29 mouse cellular contexts compared by ENCODE assay signal in the genomic region with DNA sequence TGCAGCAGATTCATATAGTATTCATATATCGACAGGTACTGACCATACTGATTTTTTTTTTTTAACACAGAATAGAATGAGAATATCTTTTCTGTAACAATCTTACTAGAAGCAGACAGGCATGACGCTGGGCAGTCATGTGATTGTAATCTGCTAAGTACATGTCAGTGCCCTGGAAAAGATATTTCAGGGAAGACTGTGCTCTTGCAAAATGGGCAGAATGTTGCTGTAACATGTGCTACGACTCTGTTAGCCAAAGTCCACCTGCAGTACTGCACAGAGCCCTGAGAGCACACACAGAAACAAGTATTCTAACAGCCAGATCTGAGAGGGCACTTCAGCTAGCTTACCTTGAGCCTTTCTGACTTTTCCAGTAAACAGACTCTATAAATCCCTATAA.
DNase-seq lines count a peak whose midpoint lies in the region; ATAC-seq and TF ChIP-seq lines count a peak whose summit lies in the region.
"Had no signal": no experiment of that assay in that cellular context is flagged by ENCODE, and none has a peak within 500 bp of the region (broad histone marks: within the 10 kb centered on the region; RNA-seq: fewer than 3 reads in every experiment).

No protein-coding gene starts in this region.

- no peak overlapping the region for H3K27ac ChIP-seq in liver, adult 2 months (replicated peaks; ENCODE audit: insufficient read depth, low read depth, low read length)
- no peak overlapping the region for H3K27ac ChIP-seq in liver, embryonic 11.5 days (ENCODE audit: low read depth, low read length)
- peak overlapping the region; percentile 46 for H3K27ac ChIP-seq in intestine, postnatal 0 days (ENCODE audit: low read depth, low read length)
- H3K27ac ChIP-seq: embryonic facial prominence, embryonic 10.5 days; embryonic facial prominence, embryonic 13.5 days; forebrain, embryonic 10.5 days; forebrain, embryonic 13.5 days; gastrocnemius, adult 2 months; heart, embryonic 15.5 days; hindbrain, embryonic 14.5 days; hindbrain, postnatal 0 days had no signal

- peak; percentile 99 for DNase-seq in liver, adult 2 months (ENCODE audit: extremely low read depth, low read depth, low spot score)
- no peak for DNase-seq in liver, embryonic 11.5 days (ENCODE audit: low spot score)
- peak; percentile 16 for DNase-seq in fat pad, adult 2 months (ENCODE audit: extremely low read depth, low read depth, low spot score)
- DNase-seq in gonadal fat pad, adult 2 months (ENCODE audit: low read depth), result peak; percentile 19
- no peak for DNase-seq in heart, postnatal 14 days
- DNase-seq: adrenal gland, adult 8-10 months; adrenal gland, postnatal 36 days; cerebellum, adult 18-20 months; cerebellum, adult 9-11 months; cerebellum, postnatal 25 days; embryo, embryonic 11 days; gastrocnemius, adult 2 months; gastrocnemius, postnatal 14 days; heart, adult 18-20 months; heart, postnatal 10 days; heart, postnatal 4 days had no signal

- no peak overlapping the region for H3K9ac ChIP-seq in liver, adult 2 months (ENCODE audit: low read depth, low read length)
- no peak overlapping the region for H3K9ac ChIP-seq in liver, embryonic 11.5 days (ENCODE audit: low read depth, low read length)
- H3K9ac ChIP-seq in intestine, postnatal 0 days (ENCODE audit: low read depth, low read length), result no peak overlapping the region
- H3K9ac ChIP-seq: embryonic facial prominence, embryonic 13.5 days; forebrain, embryonic 13.5 days; heart, embryonic 12.5 days; heart, embryonic 15.5 days; hindbrain, embryonic 14.5 days had no signal

- TF ChIP-seq POLR2A in liver, adult 2 months (IDR thresholded peaks at IDR 0.05; ENCODE audit: extremely low read depth, insufficient read depth, low read length), result no peak

- WGBS in liver, adult 2 months, result 43% methylated on average over 3 of the region's 3 CpGs
- WGBS in liver, embryonic 11.5 days, result 75% methylated on average over 3 of the region's 3 CpGs
- 59% methylated on average over 3 of the region's 3 CpGs for WGBS in intestine, postnatal 0 days

- no peaks in the 10 kb centered on the region for H3K27me3 ChIP-seq in liver, adult 2 months (ENCODE audit: control insufficient read depth, insufficient read depth, low read length)
- no peaks in the 10 kb centered on the region for H3K27me3 ChIP-seq in liver, embryonic 11.5 days (replicated peaks; ENCODE audit: control insufficient read depth, insufficient read depth, low read length)
- H3K27me3 ChIP-seq in intestine, postnatal 0 days (replicated peaks; ENCODE audit: control insufficient read depth, insufficient read depth, low read length), result no peaks in the 10 kb centered on the region
- H3K27me3 ChIP-seq: embryonic facial prominence, embryonic 13.5 days; forebrain, embryonic 13.5 days; heart, embryonic 12.5 days; heart, embryonic 15.5 days had no signal

- 0 out of 2 replicates have a peak, but pooled peaks have one; percentile 4 for TF ChIP-seq CTCF in liver, adult 2 months (IDR thresholded peaks at IDR 0.05; ENCODE audit: low read depth, low read length)
- TF ChIP-seq CTCF in intestine, postnatal 0 days (IDR thresholded peaks at IDR 0.05; ENCODE audit: low read depth), result no peak

- H3K4me3 ChIP-seq in liver, adult 2 months (ENCODE audit: insufficient read depth, low read depth, low read length), result no peak overlapping the region
- no peak overlapping the region for H3K4me3 ChIP-seq in liver, embryonic 11.5 days (ENCODE audit: low read depth, low read length)
- H3K4me3 ChIP-seq in intestine, postnatal 0 days (ENCODE audit: low read depth, low read length), result no peak overlapping the region
- H3K4me3 ChIP-seq: embryonic facial prominence, embryonic 10.5 days; embryonic facial prominence, embryonic 13.5 days; erythroblast, embryonic 14.5 days; forebrain, embryonic 10.5 days; forebrain, embryonic 13.5 days; gastrocnemius, adult 2 months; heart, embryonic 12.5 days; heart, embryonic 15.5 days had no signal

- H3K36me3 ChIP-seq in liver, adult 2 months (ENCODE audit: control insufficient read depth, insufficient read depth, low read length), result no peaks in the 10 kb centered on the region
- no peaks in the 10 kb centered on the region for H3K36me3 ChIP-seq in liver, embryonic 11.5 days (ENCODE audit: control insufficient read depth, insufficient read depth, low read length)
- no peaks in the 10 kb centered on the region for H3K36me3 ChIP-seq in intestine, postnatal 0 days (ENCODE audit: control insufficient read depth, insufficient read depth)
- H3K36me3 ChIP-seq: embryonic facial prominence, embryonic 13.5 days; forebrain, embryonic 10.5 days; heart, embryonic 15.5 days had no signal

- peaks cover 9% of the 10 kb centered on the region; the same call in 1 of the 2 replicates for H3K4me1 ChIP-seq in liver, adult 2 months (ENCODE audit: control insufficient read depth, insufficient read depth, low read length)
- H3K4me1 ChIP-seq in liver, embryonic 11.5 days (replicated peaks; ENCODE audit: control insufficient read depth, insufficient read depth, low read length), result no peaks in the 10 kb centered on the region
- H3K4me1 ChIP-seq in intestine, postnatal 0 days (replicated peaks; ENCODE audit: control insufficient read depth, insufficient read depth, low read length), result no peaks in the 10 kb centered on the region
- H3K4me1 ChIP-seq: embryonic facial prominence, embryonic 13.5 days; heart, embryonic 15.5 days had no signal

- intact Hi-C loops in heart, postnatal 14 days (cut with DNase I), result no loop called here

- peaks cover 5% of the 10 kb centered on the region; the same call in 1 of the 2 replicates for H3K79me2 ChIP-seq in liver, adult 2 months (ENCODE audit: control insufficient read depth, insufficient read depth, low read length)

- no peak overlapping the region for H3K4me2 ChIP-seq in liver, embryonic 11.5 days
- H3K4me2 ChIP-seq in intestine, postnatal 0 days (replicated peaks; ENCODE audit: low read depth), result no peak overlapping the region
- H3K4me2 ChIP-seq: embryonic facial prominence, embryonic 13.5 days; forebrain, embryonic 13.5 days; heart, embryonic 12.5 days; heart, embryonic 15.5 days; hindbrain, embryonic 14.5 days had no signal

- ATAC-seq in liver, embryonic 11.5 days (replicated peaks; ENCODE audit: low FRiP score), result no peak
- peak; percentile 78 for ATAC-seq in intestine, postnatal 0 days
- ATAC-seq: CD4-positive, CD25-positive, alpha-beta regulatory T cell, adult 4 months; forebrain, embryonic 13.5 days; forebrain, embryonic 16.5 days; hindbrain, postnatal 0 days; inflammation-experienced regulatory T-cells, adult 6 months had no signal

- no peaks in the 10 kb centered on the region for H3K9me3 ChIP-seq in liver, embryonic 11.5 days (ENCODE audit: control insufficient read depth, low read length)
- no peaks in the 10 kb centered on the region for H3K9me3 ChIP-seq in intestine, postnatal 0 days (ENCODE audit: control insufficient read depth)
- H3K9me3 ChIP-seq: embryonic facial prominence, embryonic 10.5 days; embryonic facial prominence, embryonic 13.5 days; forebrain, embryonic 10.5 days; forebrain, embryonic 13.5 days; heart, embryonic 12.5 days; heart, embryonic 15.5 days had no signal

Comparison
In these comparisons a context has a peak if more than half of its experiments do, and no peak if none do; other contexts are left out.
1. DNase-seq: peak in liver, adult 2 months (single experiment), fat pad, adult 2 months (single experiment) and gonadal fat pad, adult 2 months (single experiment); none in liver, embryonic 11.5 days (single experiment) and heart, postnatal 14 days (0 of 2).